Mouse (Mus musculus) embryonic fibroblast, embryonic 13.5 days (primary cell): ENCODE measurements at regions not wholly inside any gene's neighbourhood (a gene's known extent, or its start where the extent isn't known, plus 50 kb on each side); places are given as distances from the start of the nearest gene placed in this dataset.

Experiments
- H3K27ac ChIP-seq: 2 replicates; pipeline ENCODE4 v1.5.1; 2012; ENCODE audit warnings: low read length, control low read depth, inconsistent platforms; ENCODE audit not compliant: insufficient read depth
- H3K4me1 ChIP-seq: 2 replicates; pipeline ENCODE4 v1.6.1; 2011; ENCODE audit warnings: low read length; ENCODE audit not compliant: control insufficient read depth, insufficient read depth
- H3K4me3 ChIP-seq: 2 replicates; pipeline ENCODE4 v1.5.1; 2011; ENCODE audit warnings: mild to moderate bottlenecking, control low read depth, low read length; ENCODE audit not compliant: insufficient read depth
- CTCF ChIP-seq: IDR thresholded peaks from 2 replicates; pipeline ENCODE4 v1.5.1; 2011; ENCODE audit warnings: mild to moderate bottlenecking, control low read depth, low read length, moderate library complexity, borderline replicate concordance; ENCODE audit not compliant: insufficient read depth
- POLR2A ChIP-seq: IDR thresholded peaks from 2 replicates; pipeline ENCODE4 v1.6.1; 2011; ENCODE audit warnings: low read depth, mild to moderate bottlenecking, control low read depth, low read length, moderate library complexity

DNA sequence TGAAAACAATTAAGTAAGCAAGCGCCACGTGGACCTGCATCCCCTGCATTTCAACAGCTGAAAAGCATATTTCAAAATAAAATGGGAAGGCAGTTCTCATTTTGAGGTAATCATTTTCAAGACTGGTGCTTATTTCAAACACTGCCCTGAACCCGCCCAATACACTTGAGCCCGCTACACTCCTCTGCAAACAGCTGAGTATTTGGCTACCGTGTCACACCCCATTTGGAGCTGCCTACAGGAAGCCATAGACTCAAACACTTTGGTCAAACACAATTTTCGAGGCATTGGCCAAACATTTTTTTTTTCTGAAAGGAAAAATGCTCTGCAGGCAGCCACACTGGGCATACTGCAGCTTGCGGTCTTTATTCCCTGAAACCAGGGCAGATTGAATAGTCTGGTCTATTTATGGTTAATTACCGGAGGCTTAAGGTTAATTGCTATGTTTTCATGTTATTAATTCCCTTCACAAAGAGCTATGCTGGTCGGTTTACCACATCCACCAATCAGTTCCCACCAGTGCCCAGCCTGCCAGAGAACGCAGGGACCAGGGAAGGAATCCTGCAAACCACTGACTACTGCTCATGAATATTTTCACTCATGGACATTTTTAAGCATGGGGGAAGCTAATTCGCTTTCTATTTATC, 198.9 kb upstream of the Pde3a start:
- H3K4me3 ChIP-seq: no peak overlapping the region
- TF ChIP-seq POLR2A (no peak), CTCF (no peak)
- no peak overlapping the region for H3K27ac ChIP-seq
- H3K4me1 ChIP-seq: no peaks in the 10 kb centered on the region

- TF ChIP-seq CTCF (no peak), POLR2A (no peak)
- Histone ChIP-seq H3K4me1 (no peaks in the 10 kb centered on the region), H3K4me3 (no peak overlapping the region), H3K27ac (no peak overlapping the region)
Measured at GRCm38 (mm10) chr6:141054026-141054425, 195.0 kb upstream of the Pde3a start.

- TF ChIP-seq CTCF (no peak), POLR2A (no peak)
- Histone ChIP-seq H3K27ac (no peak overlapping the region), H3K4me1 (no peaks in the 10 kb centered on the region), H3K4me3 (no peak overlapping the region)
Measured at GRCm38 (mm10) chr6:141059250-141059916, 189.7 kb upstream of the Pde3a start.

DNA sequence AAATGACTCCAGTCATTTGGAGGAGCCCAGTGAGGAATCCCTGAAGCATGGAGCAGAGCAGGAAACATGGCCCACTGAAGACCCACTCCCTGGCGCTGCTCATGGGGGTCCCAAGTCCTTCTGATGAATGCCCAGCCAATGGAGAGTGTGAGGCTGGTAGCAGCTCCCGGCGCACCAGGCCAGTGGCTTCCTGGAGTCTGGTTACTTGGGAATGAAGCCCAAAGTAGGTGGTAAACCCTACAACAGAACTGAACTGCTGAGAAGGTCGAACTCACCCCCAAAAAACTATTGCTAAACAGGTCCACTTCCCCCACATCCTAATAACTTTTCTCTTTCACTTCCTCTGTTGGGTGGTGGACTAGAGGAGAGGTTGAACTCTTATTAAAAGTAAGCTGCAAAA, 183.3 kb upstream of the Pde3a start:
- TF ChIP-seq POLR2A: no peak
- no peak for TF ChIP-seq CTCF
- Histone ChIP-seq H3K4me1 (no peaks in the 10 kb centered on the region), H3K4me3 (no peak overlapping the region), H3K27ac (no peak overlapping the region)

DNA sequence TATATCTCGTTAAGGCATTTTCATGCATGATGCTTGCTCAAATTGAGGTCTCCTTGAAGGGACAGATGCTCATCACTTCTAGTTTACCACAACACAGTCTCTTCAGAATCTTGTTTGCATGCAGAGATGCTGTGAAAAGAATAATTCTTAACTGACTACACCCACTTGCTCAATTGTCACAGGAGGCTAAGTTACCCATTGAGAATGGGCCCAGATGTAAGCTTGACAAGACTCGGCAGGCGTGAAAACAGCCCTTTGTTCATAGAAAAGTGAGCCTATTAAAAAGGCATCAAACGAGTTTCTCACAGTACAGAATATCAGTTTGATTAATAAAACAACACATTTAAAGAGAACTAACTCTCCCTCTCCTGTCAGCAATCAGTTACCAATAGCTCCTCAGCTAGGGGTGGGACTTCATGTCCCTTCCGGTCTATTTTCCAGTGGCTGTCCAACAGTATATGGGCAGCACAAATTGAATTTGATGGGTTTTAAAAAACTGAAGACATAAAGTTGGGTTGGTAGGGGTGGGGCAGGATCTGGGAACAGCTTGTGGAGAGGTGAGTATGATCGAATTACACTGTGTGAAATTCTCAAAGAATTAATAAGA, 180.1 kb upstream of the Pde3a start:
- Histone ChIP-seq H3K4me1 (no peaks in the 10 kb centered on the region), H3K27ac (no peak overlapping the region), H3K4me3 (no peak overlapping the region)
- TF ChIP-seq POLR2A: no peak
- TF ChIP-seq CTCF: no peak

DNA sequence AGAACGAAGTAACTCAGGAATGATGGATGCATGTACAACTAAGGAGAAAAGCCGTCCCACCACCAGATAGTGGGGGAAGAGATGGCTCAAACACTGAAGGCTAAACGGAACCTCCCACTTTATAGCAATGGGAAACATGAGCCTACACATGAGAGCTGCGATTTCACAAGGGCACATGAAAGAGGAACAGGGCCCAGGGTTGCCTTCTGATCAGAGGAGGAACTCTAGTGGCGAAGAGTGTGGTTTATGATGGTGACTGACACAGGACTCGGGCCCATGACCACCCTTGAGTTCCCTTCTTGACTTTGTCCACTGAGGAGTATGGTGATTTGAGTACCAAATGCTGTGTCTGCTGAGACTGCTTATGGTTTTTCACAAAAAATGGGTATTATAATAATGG, 179.2 kb upstream of the Pde3a start:
- H3K4me3 ChIP-seq: no peak overlapping the region
- H3K27ac ChIP-seq: no peak overlapping the region
- TF ChIP-seq CTCF: no peak
- no peak for TF ChIP-seq POLR2A
- no peaks in the 10 kb centered on the region for H3K4me1 ChIP-seq

DNA sequence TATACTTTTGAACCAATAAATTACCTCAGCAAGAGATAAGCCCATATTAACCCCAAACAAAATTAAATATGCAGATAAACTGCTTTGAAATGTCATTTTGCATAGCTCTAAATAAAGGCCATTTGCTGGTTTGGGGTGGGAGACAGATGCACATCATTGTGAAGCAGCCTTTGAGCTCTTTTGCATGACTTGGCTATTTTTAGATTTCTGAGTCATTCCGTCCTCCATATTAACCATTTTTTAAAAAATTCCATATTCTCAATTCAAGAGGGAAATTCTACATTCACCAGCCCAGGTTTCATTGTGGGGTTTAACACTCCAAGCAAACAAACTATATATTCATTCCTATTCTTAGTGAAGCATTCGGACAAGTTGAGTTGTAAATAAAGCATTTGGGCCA, 177.6 kb upstream of the Pde3a start:
- Histone ChIP-seq H3K4me1 (no peaks in the 10 kb centered on the region), H3K27ac (no peak overlapping the region), H3K4me3 (no peak overlapping the region)
- TF ChIP-seq CTCF (no peak), POLR2A (no peak)

- Histone ChIP-seq H3K27ac (no peak overlapping the region), H3K4me1 (no peaks in the 10 kb centered on the region), H3K4me3 (no peak overlapping the region)
- TF ChIP-seq POLR2A: no peak
- TF ChIP-seq CTCF: no peak
Measured at GRCm38 (mm10) chr6:141091076-141091780, 157.8 kb upstream of the Pde3a start.

DNA sequence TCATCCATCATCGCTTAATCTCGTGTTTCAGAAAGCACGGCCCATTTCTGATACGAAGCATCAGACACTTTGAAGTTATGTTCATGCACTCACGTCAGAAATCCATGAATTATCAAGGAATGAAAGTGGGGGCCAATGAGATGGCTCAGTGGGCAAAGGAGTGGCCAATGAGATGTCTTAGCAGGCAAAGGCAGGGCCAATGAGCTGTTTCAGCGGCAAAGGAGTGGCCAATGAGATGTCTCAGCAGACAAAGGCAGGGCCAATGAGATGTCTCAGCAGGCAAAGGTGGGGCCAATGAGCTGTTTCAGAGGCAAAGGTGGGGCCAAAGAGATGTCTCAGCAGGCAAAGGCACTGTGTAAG, 157.3 kb upstream of the Pde3a start:
- H3K4me3 ChIP-seq: no peak overlapping the region
- H3K27ac ChIP-seq: no peak overlapping the region
- no peaks in the 10 kb centered on the region for H3K4me1 ChIP-seq
- TF ChIP-seq POLR2A (no peak), CTCF (no peak)
